Mouse (Mus musculus) CH12.LX (cell line): Measurements from ENCODE around the gene Lcor. TPM values are rescaled to one million over a fixed set of nuclear protein-coding genes. Genes with fewer than 3 reads are reported as not detected.

Experiments used
- DNase-seq: peaks from one replicate; pipeline ENCODE4 v3.0.0-alpha.2; 2013; ENCODE audit errors: extremely low read depth
- H3K27ac ChIP-seq: 2 replicates; pipeline ENCODE4 v1.5.1; 2012; ENCODE audit warnings: low read depth, mild to moderate bottlenecking, control low read depth, moderate library complexity; ENCODE audit not compliant: insufficient read depth
- H3K27me3 ChIP-seq: replicated peaks from 2 replicates; pipeline ENCODE3; 2012; ENCODE audit warnings: inconsistent platforms
- H3K36me3 ChIP-seq, 2 experiments: replicated peaks in 1 of 2; 2 replicates each; pipeline versions ENCODE3 to v1.6.1; 2012; ENCODE audit warnings: inconsistent platforms in 1 of 2, low read length in 1 of 2, mild to moderate bottlenecking in 1 of 2, mixed read lengths in 1 of 2, moderate library complexity in 1 of 2; ENCODE audit not compliant: control insufficient read depth in 1 of 2, insufficient read depth in 1 of 2
- H3K4me1 ChIP-seq, 2 experiments: 2 replicates each; pipeline ENCODE4 v1.6.1; 2012; ENCODE audit warnings: inconsistent platforms in 1 of 2, moderate library complexity in 1 of 2; ENCODE audit not compliant: insufficient read depth in 2 of 2, control insufficient read depth in 1 of 2
- H3K4me2 ChIP-seq: 2 replicates; pipeline ENCODE4 v1.6.1; 2012; ENCODE audit warnings: low read depth, mild to moderate bottlenecking, control low read depth; ENCODE audit not compliant: poor library complexity, insufficient read depth, severe bottlenecking
- H3K4me3 ChIP-seq, 3 experiments: fragments of 150-350 bp in 1 of 3; sonication (generic) in 1 of 3; replicated peaks in 1 of 3; 2 replicates each; pipeline versions ENCODE3 to v1.5.1; 2011 to 2012; ENCODE audit warnings: low read depth in 2 of 3, low read length in 2 of 3, mild to moderate bottlenecking in 2 of 3, moderate library complexity in 2 of 3, control low read depth in 1 of 3, improper control_type of control experiment in 1 of 3, inconsistent platforms in 1 of 3, mixed read lengths in 1 of 3; ENCODE audit not compliant: poor library complexity in 1 of 3
- H3K79me2 ChIP-seq: replicated peaks from 2 replicates; pipeline ENCODE4 v1.6.1; 2012; ENCODE audit warnings: mild to moderate bottlenecking, moderate library complexity; ENCODE audit not compliant: control insufficient read depth, poor library complexity, insufficient read depth, severe bottlenecking; ENCODE audit errors: extremely low read depth
- H3K9ac ChIP-seq: 2 replicates; pipeline ENCODE4 v1.6.1; 2012; ENCODE audit warnings: low read depth, mild to moderate bottlenecking, control low read depth, moderate library complexity; ENCODE audit not compliant: insufficient read depth
- H3K9me3 ChIP-seq: replicated peaks from 2 replicates; pipeline ENCODE3; 2012; ENCODE audit warnings: low read length, inconsistent platforms, mixed read lengths
- BHLHE40 ChIP-seq: IDR thresholded peaks from 2 replicates; pipeline ENCODE4 v1.6.1; 2011; ENCODE audit warnings: mild to moderate bottlenecking, low read depth, low read length, improper control_type of control experiment
- E2F4 ChIP-seq: IDR thresholded peaks from 2 replicates; pipeline ENCODE4 v1.6.1; 2011; ENCODE audit warnings: low read depth, low read length, improper control_type of control experiment; ENCODE audit not compliant: insufficient replicate concordance
- ELF1 ChIP-seq: IDR thresholded peaks from 2 replicates; pipeline ENCODE4 v1.6.1; 2014; ENCODE audit warnings: low read depth, mild to moderate bottlenecking, inconsistent platforms, low read length, improper control_type of control experiment
- GABPA ChIP-seq: IDR thresholded peaks from 2 replicates; pipeline ENCODE4 v1.6.1; 2012; ENCODE audit warnings: low read depth, low read length, improper control_type of control experiment, inconsistent platforms; ENCODE audit not compliant: insufficient replicate concordance
- HCFC1 ChIP-seq: IDR thresholded peaks from 2 replicates; pipeline ENCODE4 v1.6.1; 2012; ENCODE audit warnings: low read depth, mild to moderate bottlenecking, inconsistent platforms, low read length, improper control_type of control experiment
- IRF4 ChIP-seq: IDR thresholded peaks from 2 replicates; pipeline ENCODE4 v1.6.1; 2014; ENCODE audit warnings: low read depth, mild to moderate bottlenecking, inconsistent platforms, low read length, improper control_type of control experiment
- JUND ChIP-seq: conservative IDR thresholded peaks from 2 replicates; pipeline ENCODE4 v1.6.1; 2011; ENCODE audit warnings: low read depth, low read length, improper control_type of control experiment
- KAT2A ChIP-seq: IDR thresholded peaks from 2 replicates; pipeline ENCODE4 v1.6.1; 2012; ENCODE audit warnings: low read length, improper control_type of control experiment, inconsistent platforms; ENCODE audit not compliant: insufficient replicate concordance
- MAFK ChIP-seq: IDR thresholded peaks from 2 replicates; pipeline ENCODE4 v1.6.1; 2011; ENCODE audit warnings: low read length, improper control_type of control experiment; ENCODE audit not compliant: insufficient replicate concordance
- MAX ChIP-seq: IDR thresholded peaks from 2 replicates; pipeline ENCODE4 v1.6.1; 2011; ENCODE audit warnings: low read length, improper control_type of control experiment
- MEF2A ChIP-seq: IDR thresholded peaks from 2 replicates; pipeline ENCODE4 v1.6.1; 2014; ENCODE audit warnings: low read depth, mild to moderate bottlenecking, inconsistent platforms, low read length, improper control_type of control experiment, borderline replicate concordance
- MXI1 ChIP-seq: IDR thresholded peaks from 2 replicates; pipeline ENCODE4 v1.6.1; 2011; ENCODE audit warnings: mild to moderate bottlenecking, low read depth, low read length, improper control_type of control experiment
- NELFE ChIP-seq: IDR thresholded peaks from 2 replicates; pipeline ENCODE4 v1.6.1; 2011; ENCODE audit warnings: low read depth, low read length, improper control_type of control experiment
- NRF1 ChIP-seq: IDR thresholded peaks from 2 replicates; pipeline ENCODE4 v1.6.1; 2014; ENCODE audit warnings: low read depth, mild to moderate bottlenecking, inconsistent platforms, low read length, improper control_type of control experiment, moderate library complexity
- POLR2A ChIP-seq: IDR thresholded peaks from 2 replicates; pipeline ENCODE4 v1.6.1; 2011; ENCODE audit warnings: low read depth, mild to moderate bottlenecking, improper control_type of control experiment, low read length
- POLR2AphosphoS2 ChIP-seq: IDR thresholded peaks from 2 replicates; pipeline ENCODE4 v1.6.1; 2011; ENCODE audit warnings: low read depth, low read length, improper control_type of control experiment
- RCOR1 ChIP-seq: conservative IDR thresholded peaks from 2 replicates; pipeline ENCODE4 v1.6.1; 2012; ENCODE audit warnings: low read depth, mild to moderate bottlenecking, inconsistent platforms, low read length, improper control_type of control experiment
- SIN3A ChIP-seq: IDR thresholded peaks from 2 replicates; pipeline ENCODE4 v1.6.1; 2012; ENCODE audit warnings: low read length, improper control_type of control experiment, inconsistent platforms
- SMC3 ChIP-seq: IDR thresholded peaks from 2 replicates; pipeline ENCODE4 v1.6.1; 2011; ENCODE audit warnings: low read depth, low read length, improper control_type of control experiment
- TCF12 ChIP-seq: IDR thresholded peaks from 2 replicates; pipeline ENCODE4 v1.6.1; 2014; ENCODE audit warnings: low read depth, mild to moderate bottlenecking, inconsistent platforms, low read length, improper control_type of control experiment
- UBTF ChIP-seq: IDR thresholded peaks from 2 replicates; pipeline ENCODE4 v1.6.1; 2012; ENCODE audit warnings: low read depth, mild to moderate bottlenecking, inconsistent platforms, low read length, improper control_type of control experiment, moderate library complexity
- USF2 ChIP-seq: conservative IDR thresholded peaks from 2 replicates; pipeline ENCODE4 v1.6.1; 2011; ENCODE audit warnings: low read depth, low read length, improper control_type of control experiment
- ZC3H11A ChIP-seq: IDR thresholded peaks from 2 replicates; pipeline ENCODE4 v1.6.1; 2012; ENCODE audit warnings: low read depth, mild to moderate bottlenecking, inconsistent platforms, low read length, improper control_type of control experiment
- ZKSCAN1 ChIP-seq: IDR thresholded peaks from 2 replicates; pipeline ENCODE4 v1.6.1; 2012; ENCODE audit warnings: low read depth, inconsistent platforms, low read length, improper control_type of control experiment, borderline replicate concordance
- ZMIZ1 ChIP-seq: IDR thresholded peaks from 2 replicates; pipeline ENCODE4 v1.6.1; 2012; ENCODE audit warnings: low read depth, mild to moderate bottlenecking, inconsistent platforms, low read length, improper control_type of control experiment
- ZNF384 ChIP-seq: IDR thresholded peaks from 2 replicates; pipeline ENCODE4 v1.6.1; 2012; ENCODE audit warnings: low read depth, low read length, improper control_type of control experiment, inconsistent platforms
- dilution Hi-C: fragments of 300-500 bp; cut with MboI; formaldehyde crosslinking; loops from 2 replicates; pipeline ENCODE4 v1.14.3; 2020; ENCODE audit warnings: low sequenced_read_pairs; ENCODE audit not compliant: extremely low pct_unique_long_range_greater_than_20kb, extremely low pct_ligation_motif_present
- in situ Hi-C: fragments of 300-500 bp; cut with MboI; formaldehyde crosslinking; loops from 3 replicates; pipeline ENCODE4 v1.14.3; 2019; ENCODE audit warnings: low sequenced_read_pairs, low pct_ligation_motif_present, low pct_unique_long_range_greater_than_20kb, mixed read lengths
- polyA plus RNA-seq: library from polyadenylated mRNA; unstranded; fragments of >175 nt; gene quantifications from 2 replicates; pipeline ENCODE4 v1.2.1, GENCODE M21; 2012; ENCODE audit warnings: low read depth; ENCODE audit not compliant: insufficient read length
- total RNA-seq, 2 experiments: library from RNA; depleted of rRNA; stranded (reverse); fragments of 300-350 nt in 1 of 2; fragments of >200 nt in 1 of 2; gene quantifications; 2 replicates each; pipeline ENCODE4 v1.2.3; 2012 to 2014

Gene Lcor
- total RNA-seq (2012; rRNA removed) = 3.4 and 4.4 TPM in 2 replicates
- 2.9 and 3.5 TPM in 2 replicates for total RNA-seq (2014; rRNA removed)
- 4.7 and 4.8 TPM in 2 replicates for polyA plus RNA-seq

DNA sequence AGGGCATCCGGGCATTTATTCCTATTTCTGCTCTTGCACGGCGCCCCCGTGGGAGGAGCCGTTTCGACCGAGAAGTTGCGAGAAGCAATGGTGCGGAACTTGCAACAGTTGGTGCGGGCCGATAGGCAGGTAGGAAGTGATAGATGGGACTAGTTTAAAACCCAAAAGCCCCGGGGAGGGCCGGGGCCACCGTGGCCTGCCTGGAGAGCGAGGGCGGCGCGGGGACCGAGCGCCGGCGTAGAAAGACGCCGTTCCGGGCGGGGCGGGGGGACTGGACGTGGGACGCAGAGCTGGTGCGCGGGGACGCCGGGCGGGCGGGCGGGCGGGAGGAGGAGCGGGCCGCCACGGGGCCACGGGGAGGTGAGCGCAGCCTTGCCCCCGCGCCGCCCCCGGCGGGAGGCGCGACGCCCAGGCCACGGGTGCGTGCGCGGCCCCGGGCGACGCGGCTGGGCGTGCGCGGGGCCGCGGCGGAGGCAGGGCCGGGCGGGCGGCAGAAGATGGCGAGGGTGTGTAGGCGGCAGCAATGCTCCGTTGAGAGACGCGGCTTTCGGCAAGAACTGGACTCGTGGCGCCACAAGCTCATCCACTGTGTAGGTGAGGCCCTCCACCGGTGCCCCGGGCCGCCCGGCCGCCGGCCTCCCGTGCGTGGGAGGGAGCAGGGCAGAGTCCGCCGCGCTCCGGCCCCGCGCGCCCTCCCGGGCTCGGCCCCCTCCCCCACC, at the start of gene Lcor:
Gene Lcor (plus strand): TSS at position 448 of the 719 bp plus-strand sequence.
- Histone ChIP-seq H3K27ac (peak within 1 kb of the TSS; percentile 97), H3K9ac (peak within 1 kb of the TSS; percentile 80), H3K4me2 (peak within 1 kb of the TSS; percentile 90), H3K4me3 (peak within 1 kb of the TSS; percentile 72 to 100 (median 84)), H3K4me1 (peaks cover 0 to 33% of the 10 kb centered on the region in 2 experiments; a peak in 2 of 4 replicates), H3K79me2 (peaks cover 34% of the 10 kb centered on the region), H3K9me3 (no peaks in the 10 kb centered on the region), H3K27me3 (no peaks in the 10 kb centered on the region), H3K36me3 (peaks cover 0 to 7% of the 10 kb centered on the region in 2 experiments)
- peak; percentile 90 for DNase-seq
- in situ Hi-C loops (no loop called here), dilution Hi-C loops (no loop called here)
- TF ChIP-seq ZC3H11A = no peak
- peak; percentile 19; the same call in 1 of the 2 replicates for TF ChIP-seq HCFC1
- TF ChIP-seq ELF1 = peak; percentile 63; the same call in 1 of the 2 replicates
- peak; percentile 79 for TF ChIP-seq POLR2A
- TF ChIP-seq NELFE = peak; percentile 72
- TF ChIP-seq RCOR1 = no peak
- TF ChIP-seq JUND = no peak
- no peak for TF ChIP-seq BHLHE40
- peak; percentile 7; the same call in 1 of the 2 replicates for TF ChIP-seq MAX
- TF ChIP-seq MAFK = no peak
- 0 out of 2 replicates have a peak, but pooled peaks have one; percentile 44 for TF ChIP-seq KAT2A
- peak; percentile 85 for TF ChIP-seq MXI1
- no peak for TF ChIP-seq ZNF384
- no peak for TF ChIP-seq E2F4
- peak; percentile 87 for TF ChIP-seq UBTF
- peak; percentile 18; the same call in 1 of the 2 replicates for TF ChIP-seq MEF2A
- no peak for TF ChIP-seq SMC3
- TF ChIP-seq SIN3A = 0 out of 2 replicates have a peak, but pooled peaks have one; percentile 12
- TF ChIP-seq TCF12 = peak; percentile 40
- TF ChIP-seq POLR2AphosphoS2 = 0 out of 2 replicates have a peak, but pooled peaks have one; percentile 33
- no peak for TF ChIP-seq GABPA
- peak; percentile 68; the same call in 1 of the 2 replicates for TF ChIP-seq ZMIZ1
- no peak for TF ChIP-seq ZKSCAN1
- TF ChIP-seq USF2 = no peak
- peak; percentile 65 for TF ChIP-seq NRF1
- peak; percentile 31; the same call in 1 of the 2 replicates for TF ChIP-seq IRF4
